Mouse (Mus musculus) lung, embryonic 16.5 days (tissue): ENCODE measurements around the gene Syt16. TPM values are rescaled to one million over a fixed set of nuclear protein-coding genes. Genes with fewer than 3 reads are reported as not detected.

ENCODE experiments used
- ATAC-seq: fragments of 200-750 bp; cut with Nextera tagmentation; 2 replicates; pipeline ENCODE4 v1.8.0; 2017; ENCODE audit warnings: low read depth, mild to moderate bottlenecking, moderate library complexity
- H3K27ac ChIP-seq: fragments of 300-500 bp; sonication (generic); 2 replicates; pipeline ENCODE4 v1.5.1; 2014; ENCODE audit warnings: mild to moderate bottlenecking, control low read depth, low read length
- H3K27me3 ChIP-seq: fragments of 300-500 bp; sonication (generic); 2 replicates; pipeline ENCODE4 v1.6.1; 2014; ENCODE audit warnings: low read depth, low read length, mixed read lengths; ENCODE audit not compliant: control insufficient read depth, insufficient read depth
- H3K36me3 ChIP-seq: fragments of 300-500 bp; sonication (generic); 2 replicates; pipeline ENCODE4 v1.6.1; 2014; ENCODE audit warnings: low read length; ENCODE audit not compliant: control insufficient read depth, insufficient read depth
- H3K4me1 ChIP-seq: fragments of 300-500 bp; sonication (generic); replicated peaks from 2 replicates; pipeline ENCODE4 v1.6.1; 2014; ENCODE audit warnings: low read length, mixed read lengths; ENCODE audit not compliant: control insufficient read depth, insufficient read depth
- H3K4me2 ChIP-seq: fragments of 300-500 bp; sonication (generic); 2 replicates; pipeline ENCODE4 v1.6.1; 2014; ENCODE audit warnings: low read depth, low read length, control low read depth
- H3K4me3 ChIP-seq: fragments of 300-500 bp; sonication (generic); 2 replicates; pipeline ENCODE4 v1.5.1; 2014; ENCODE audit warnings: mild to moderate bottlenecking, low read length, control low read depth
- H3K9ac ChIP-seq: fragments of 300-500 bp; sonication (generic); 2 replicates; pipeline ENCODE4 v1.6.1; 2014; ENCODE audit warnings: low read length, control low read depth
- H3K9me3 ChIP-seq: fragments of 300-500 bp; sonication (generic); 2 replicates; pipeline ENCODE4 v1.6.1; 2016; ENCODE audit warnings: low read length; ENCODE audit not compliant: control insufficient read depth
- WGBS: fragments of 180-500 bp; shearing (Covaris S2); extraction: QIAGEN DNeasy Blood & Tissue Kit; methylation state at CpG from one replicate; pipeline ENCODE4 v1.1.7; 2014; 5-methylcytosine and 5-hydroxymethylcytosine counted together
- polyA plus RNA-seq: library from polyadenylated mRNA; unstranded; fragments of >200 nt; fragmentation: Nextera tagmentation; extraction: Ambion mirVana; gene quantifications from 2 replicates; pipeline ENCODE4 v1.2.1, GENCODE M21; 2015

Gene Syt16
- polyA plus RNA-seq, 1 experiment from 2014 or later: 0.30 TPM

GRCm38 (mm10) chr12:74116825-74117224 is 119.4 kb downstream of the Syt16 start:
- no peak overlapping the region for H3K4me3 ChIP-seq
- ATAC-seq: no peak
- no peaks in the 10 kb centered on the region for H3K4me1 ChIP-seq
- H3K9me3 ChIP-seq: no peaks in the 10 kb centered on the region
- H3K27ac ChIP-seq: no peak overlapping the region
- no peaks in the 10 kb centered on the region for H3K36me3 ChIP-seq
- no peaks in the 10 kb centered on the region for H3K27me3 ChIP-seq
- 68% methylated on average over 6 of the region's 6 CpGs for WGBS
- no peak overlapping the region for H3K9ac ChIP-seq
- H3K4me2 ChIP-seq: no peak overlapping the region

DNA sequence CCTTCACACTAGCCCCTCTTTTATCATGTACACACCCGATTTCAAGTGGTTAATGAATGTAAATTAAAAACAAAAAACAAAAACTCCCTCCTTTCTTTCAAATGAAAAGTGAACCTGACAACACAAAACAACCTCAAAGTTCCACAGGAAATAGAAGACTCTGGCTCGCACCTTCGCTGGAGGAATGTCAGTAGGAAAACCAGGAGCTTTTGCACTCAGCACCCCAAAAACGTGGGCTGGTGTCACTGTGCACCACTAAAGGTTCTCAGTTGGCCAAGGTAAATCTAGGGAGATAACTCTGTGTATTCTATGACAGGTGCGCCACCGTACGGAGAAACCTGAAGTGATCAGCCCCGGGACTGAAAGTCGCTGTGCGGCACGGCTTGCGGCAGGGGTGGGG is 128.3 kb downstream of the Syt16 start:
- H3K27me3 ChIP-seq: no peaks in the 10 kb centered on the region
- 73% methylated on average over 12 of the region's 12 CpGs for WGBS
- no peak for ATAC-seq
- H3K9me3 ChIP-seq: no peaks in the 10 kb centered on the region; the same call in 1 of the 2 replicates
- no peak overlapping the region for H3K4me3 ChIP-seq
- H3K27ac ChIP-seq: no peak overlapping the region
- H3K36me3 ChIP-seq: no peaks in the 10 kb centered on the region
- no peaks in the 10 kb centered on the region for H3K4me1 ChIP-seq
- no peak overlapping the region for H3K9ac ChIP-seq
- no peak overlapping the region for H3K4me2 ChIP-seq

DNA sequence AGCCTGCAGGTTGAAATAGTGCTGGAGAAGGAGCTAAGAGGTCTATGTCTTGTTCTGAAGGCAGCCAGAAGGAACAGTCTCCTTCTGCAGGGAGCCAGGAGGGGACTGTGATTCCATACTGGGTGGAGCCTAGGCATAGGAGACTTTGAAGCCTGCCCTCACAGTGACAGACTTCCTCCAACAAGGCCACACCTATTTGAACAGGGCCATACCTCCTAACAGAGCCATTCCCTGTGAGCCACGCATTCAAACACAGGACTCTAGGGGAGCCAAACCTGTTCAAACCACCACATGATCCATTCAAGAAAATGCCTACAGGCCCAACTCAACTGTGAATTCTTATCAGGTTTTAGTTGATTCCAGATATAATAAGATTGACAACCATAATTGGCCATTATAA is 130.8 kb downstream of the Syt16 start:
- Histone ChIP-seq H3K27ac (no peak overlapping the region), H3K36me3 (no peaks in the 10 kb centered on the region), H3K4me2 (no peak overlapping the region), H3K9ac (no peak overlapping the region), H3K4me3 (no peak overlapping the region), H3K27me3 (no peaks in the 10 kb centered on the region), H3K9me3 (no peaks in the 10 kb centered on the region; the same call in 1 of the 2 replicates), H3K4me1 (no peaks in the 10 kb centered on the region)
- ATAC-seq: no peak
- 43% methylated on average over 1 of the region's 1 CpGs for WGBS

DNA sequence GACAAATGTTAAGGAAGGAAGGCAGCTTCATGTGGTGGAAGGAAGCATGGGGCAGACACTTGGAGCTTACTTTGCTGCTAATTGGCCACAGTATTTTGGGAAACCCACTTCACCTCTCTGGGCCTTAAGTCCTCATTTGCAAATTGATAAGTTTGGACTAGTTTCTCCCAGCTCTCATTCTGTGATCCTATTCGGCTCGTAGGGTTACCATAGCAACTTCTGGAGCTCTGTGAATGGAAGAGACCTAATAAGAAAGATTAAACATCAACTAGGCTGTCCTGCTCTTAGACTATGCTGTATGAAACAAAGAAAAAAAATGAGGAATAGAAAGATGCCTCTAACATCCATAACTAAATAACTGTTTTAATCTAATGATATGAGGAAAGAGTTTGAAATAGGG is 134.3 kb downstream of the Syt16 start:
- Histone ChIP-seq H3K27me3 (no peaks in the 10 kb centered on the region), H3K9me3 (no peaks in the 10 kb centered on the region), H3K4me2 (no peak overlapping the region), H3K27ac (no peak overlapping the region), H3K4me3 (no peak overlapping the region), H3K36me3 (no peaks in the 10 kb centered on the region), H3K9ac (no peak overlapping the region), H3K4me1 (no peaks in the 10 kb centered on the region)
- no peak for ATAC-seq
- WGBS: 47% methylated on average over 2 of the region's 2 CpGs

- H3K36me3 ChIP-seq: no peaks in the 10 kb centered on the region
- no peaks in the 10 kb centered on the region for H3K9me3 ChIP-seq
- 34% methylated on average over 7 of the region's 7 CpGs for WGBS
- no peak overlapping the region for H3K27ac ChIP-seq
- no peak for ATAC-seq
- no peaks in the 10 kb centered on the region for H3K27me3 ChIP-seq
- H3K9ac ChIP-seq: no peak overlapping the region
- 0 out of 2 replicates have a peak, but pooled peaks cover 4% of the 10 kb centered on the region for H3K4me1 ChIP-seq
- H3K4me2 ChIP-seq: no peak overlapping the region
- no peak overlapping the region for H3K4me3 ChIP-seq
These were observed 144.7 kb downstream of the Syt16 start for GRCm38 (mm10) chr12:74142147-74142546.

DNA sequence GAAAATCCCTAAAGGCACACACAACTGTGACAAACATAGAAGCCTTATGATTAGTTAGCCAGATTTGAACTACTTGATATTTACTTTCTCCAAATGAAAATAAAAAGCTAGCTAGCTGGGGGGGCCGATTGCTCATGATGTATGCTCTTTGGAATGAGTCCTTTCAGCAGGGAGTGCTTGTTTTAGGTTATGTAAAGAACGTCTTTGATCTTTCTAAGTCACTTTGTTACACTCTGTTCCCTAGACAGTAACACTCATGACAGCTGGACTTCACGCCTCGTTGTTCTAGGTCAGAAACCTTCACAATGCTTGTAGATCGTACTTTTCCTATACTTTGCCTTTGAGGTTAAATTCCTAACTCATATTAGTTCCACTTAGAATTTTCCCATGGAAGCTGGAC is 146.9 kb downstream of the Syt16 start:
- Histone ChIP-seq H3K36me3 (no peaks in the 10 kb centered on the region), H3K4me1 (0 out of 2 replicates have a peak, but pooled peaks cover 4% of the 10 kb centered on the region), H3K9me3 (no peaks in the 10 kb centered on the region), H3K4me2 (no peak overlapping the region), H3K27me3 (no peaks in the 10 kb centered on the region), H3K9ac (no peak overlapping the region), H3K27ac (no peak overlapping the region), H3K4me3 (no peak overlapping the region)
- WGBS: 22% methylated on average over 5 of the region's 5 CpGs
- no peak for ATAC-seq

DNA sequence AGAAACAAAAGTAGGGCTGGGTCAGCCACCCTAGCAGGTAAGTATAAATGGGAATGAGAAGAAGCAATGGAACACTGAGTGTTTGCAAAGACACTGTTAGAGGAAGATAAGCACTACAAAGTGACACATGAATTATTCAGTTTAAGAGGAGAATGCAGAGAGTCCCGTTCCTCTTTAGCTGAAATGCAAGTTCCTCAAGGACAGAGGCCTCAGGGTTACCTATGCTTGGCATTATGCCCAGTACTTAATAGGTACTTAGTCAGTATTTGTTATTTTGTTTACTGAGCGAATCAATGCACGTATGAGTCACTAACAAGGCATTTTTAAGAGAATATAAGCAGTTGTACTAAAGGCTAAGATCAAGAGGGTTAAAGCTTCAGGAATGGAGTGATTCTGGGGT is 163.3 kb downstream of the Syt16 start:
- H3K9me3 ChIP-seq: no peaks in the 10 kb centered on the region
- H3K9ac ChIP-seq: no peak overlapping the region
- 56% methylated on average over 3 of the region's 3 CpGs for WGBS
- no peak overlapping the region for H3K4me2 ChIP-seq
- H3K4me1 ChIP-seq: no peaks in the 10 kb centered on the region
- no peak for ATAC-seq
- H3K27me3 ChIP-seq: no peaks in the 10 kb centered on the region
- H3K4me3 ChIP-seq: no peak overlapping the region
- no peaks in the 10 kb centered on the region for H3K36me3 ChIP-seq
- no peak overlapping the region for H3K27ac ChIP-seq

DNA sequence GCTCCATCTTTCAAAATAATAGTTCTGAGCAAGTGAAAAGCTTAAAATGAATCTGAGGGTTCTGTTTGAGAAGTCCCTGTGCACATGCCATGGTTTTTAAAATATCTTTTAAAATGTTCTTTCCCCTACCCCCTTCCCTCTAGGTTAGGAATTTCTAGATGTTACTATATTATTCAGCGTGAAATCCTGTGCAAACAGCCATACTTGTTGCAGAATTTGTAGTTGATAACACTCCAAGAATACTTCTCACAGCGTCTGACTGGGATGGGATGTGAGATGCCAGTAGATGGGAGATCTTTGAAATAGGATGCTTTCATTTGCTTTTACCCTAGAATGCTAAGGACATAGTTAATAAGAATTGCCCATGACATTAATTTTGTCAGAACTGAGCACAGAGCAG is 165.6 kb downstream of the Syt16 start:
- no peak for ATAC-seq
- Histone ChIP-seq H3K4me3 (no peak overlapping the region), H3K36me3 (no peaks in the 10 kb centered on the region), H3K27ac (no peak overlapping the region), H3K4me1 (no peaks in the 10 kb centered on the region), H3K4me2 (no peak overlapping the region), H3K9me3 (no peaks in the 10 kb centered on the region), H3K27me3 (no peaks in the 10 kb centered on the region), H3K9ac (no peak overlapping the region)
- 61% methylated on average over 2 of the region's 2 CpGs for WGBS

GRCm38 (mm10) chr12:74171257-74171656 is 173.8 kb downstream of the Syt16 start:
- H3K9me3 ChIP-seq: no peaks in the 10 kb centered on the region
- H3K27ac ChIP-seq: no peak overlapping the region
- H3K36me3 ChIP-seq: no peaks in the 10 kb centered on the region
- no peak overlapping the region for H3K9ac ChIP-seq
- H3K4me1 ChIP-seq: no peaks in the 10 kb centered on the region
- no peaks in the 10 kb centered on the region for H3K27me3 ChIP-seq
- no peak overlapping the region for H3K4me2 ChIP-seq
- ATAC-seq: no peak
- 64% methylated on average over 1 of the region's 1 CpGs for WGBS
- no peak overlapping the region for H3K4me3 ChIP-seq

- Histone ChIP-seq H3K4me1 (no peaks in the 10 kb centered on the region), H3K36me3 (no peaks in the 10 kb centered on the region), H3K4me3 (no peak overlapping the region), H3K27me3 (no peaks in the 10 kb centered on the region), H3K9ac (no peak overlapping the region), H3K4me2 (no peak overlapping the region), H3K9me3 (no peaks in the 10 kb centered on the region), H3K27ac (no peak overlapping the region)
- 59% methylated on average over 3 of the region's 3 CpGs for whole genome bisulfite sequencing
- ATAC-seq: no peak
These were observed 176.4 kb downstream of the Syt16 start for GRCm38 (mm10) chr12:74173902-74174301.
